Mouse (Mus musculus) midbrain, embryonic 12.5 days (tissue): ENCODE measurements around the gene Nbl1. TPM values are rescaled to one million over a fixed set of nuclear protein-coding genes. Genes with fewer than 3 reads are reported as not detected.

Source experiments
- ATAC-seq: fragments of 200-750 bp; cut with Nextera tagmentation; 2 replicates; pipeline ENCODE4 v1.8.0; 2017; ENCODE audit warnings: low read depth, moderate TSS enrichment, moderate library complexity; ENCODE audit not compliant: low FRiP score
- H3K27ac ChIP-seq: fragments of 300-500 bp; sonication (generic); replicated peaks from 2 replicates; pipeline ENCODE4 v1.5.1; 2016; ENCODE audit warnings: mild to moderate bottlenecking
- H3K27me3 ChIP-seq: fragments of 300-500 bp; sonication (generic); 2 replicates; pipeline ENCODE4 v1.6.1; 2016; ENCODE audit warnings: mild to moderate bottlenecking
- H3K36me3 ChIP-seq: fragments of 300-500 bp; sonication (generic); 2 replicates; pipeline ENCODE4 v1.6.1; 2016
- H3K4me1 ChIP-seq: fragments of 300-500 bp; sonication (generic); 2 replicates; pipeline ENCODE4 v1.6.1; 2016
- H3K4me2 ChIP-seq: fragments of 300-500 bp; sonication (generic); replicated peaks from 2 replicates; pipeline ENCODE4 v1.6.1; 2016; ENCODE audit warnings: mild to moderate bottlenecking, moderate library complexity
- H3K4me3 ChIP-seq: fragments of 300-500 bp; sonication (generic); 2 replicates; pipeline ENCODE4 v1.5.1; 2016; ENCODE audit warnings: mild to moderate bottlenecking
- H3K9ac ChIP-seq: fragments of 300-500 bp; sonication (generic); replicated peaks from 2 replicates; pipeline ENCODE4 v1.6.1; 2016; ENCODE audit warnings: mild to moderate bottlenecking, moderate library complexity
- H3K9me3 ChIP-seq: fragments of 300-500 bp; sonication (generic); 2 replicates; pipeline ENCODE4 v1.6.1; 2016; ENCODE audit warnings: mild to moderate bottlenecking
- WGBS: fragments of 180-500 bp; shearing (Covaris S2); methylation state at CpG from one replicate; pipeline ENCODE4 v1.1.7; 2016; 5-methylcytosine and 5-hydroxymethylcytosine counted together
- polyA plus RNA-seq: library from polyadenylated mRNA; unstranded; fragments of >200 nt; fragmentation: Nextera tagmentation; extraction: Ambion mirVana; gene quantifications from 2 replicates; pipeline ENCODE4 v1.2.1, GENCODE M21; 2016

The Nbl1 gene
- polyA plus RNA-seq, 1 experiment from 2014 or later = 40.9 TPM

DNA sequence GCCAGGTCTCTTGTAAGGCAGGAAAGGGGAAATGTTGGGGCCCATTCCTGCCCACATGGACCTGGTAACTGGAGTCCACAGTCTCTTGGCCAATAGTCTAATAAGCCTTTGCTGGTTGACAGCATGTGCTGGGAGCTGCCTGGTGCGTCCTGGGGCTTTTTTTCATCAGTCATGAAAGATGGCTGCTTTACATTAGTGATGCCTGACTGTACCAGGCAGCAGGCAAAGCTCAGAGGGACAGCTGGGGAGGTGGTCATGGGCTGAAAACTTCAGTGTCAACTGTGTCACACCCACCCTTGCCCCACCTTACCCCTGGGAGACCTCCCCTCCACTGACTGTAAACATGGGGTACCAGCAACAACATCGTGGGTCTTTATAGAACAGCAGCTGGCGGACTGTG, 37.0 kb downstream of the Nbl1 start:
- 74% methylated on average over 3 of the region's 3 CpGs for WGBS
- H3K4me1 ChIP-seq = peaks cover 21% of the 10 kb centered on the region; the same call in 1 of the 2 replicates
- no peak overlapping the region for H3K27ac ChIP-seq
- H3K9ac ChIP-seq = no peak overlapping the region
- no peak for ATAC-seq
- H3K4me3 ChIP-seq = no peak overlapping the region
- H3K36me3 ChIP-seq = no peaks in the 10 kb centered on the region
- H3K4me2 ChIP-seq = no peak overlapping the region
- 0 out of 2 replicates have a peak, but pooled peaks cover 6% of the 10 kb centered on the region for H3K27me3 ChIP-seq
- H3K9me3 ChIP-seq = no peaks in the 10 kb centered on the region

DNA sequence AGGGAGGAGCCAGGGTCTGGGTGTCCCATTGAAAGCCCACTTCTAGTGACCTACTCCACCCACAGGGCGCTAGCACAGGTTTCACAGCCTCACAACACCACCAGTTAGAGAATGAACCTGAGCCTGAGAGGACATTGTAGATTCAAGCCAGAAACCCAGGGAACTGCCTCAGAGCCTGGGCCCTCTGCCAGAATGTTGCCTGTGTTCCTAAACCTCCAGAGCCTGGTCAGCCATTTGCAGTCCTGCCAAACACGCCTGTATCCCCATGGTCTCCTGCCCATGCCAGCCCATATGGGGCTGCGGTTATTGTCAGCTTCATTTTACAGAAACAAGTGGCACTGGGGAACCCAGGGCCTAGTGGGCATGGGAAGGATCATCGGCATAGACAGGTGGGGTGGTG, 37.5 kb downstream of the Nbl1 start:
- Histone ChIP-seq H3K27ac (no peak overlapping the region), H3K4me3 (no peak overlapping the region), H3K4me2 (no peak overlapping the region), H3K36me3 (no peaks in the 10 kb centered on the region), H3K27me3 (0 out of 2 replicates have a peak, but pooled peaks cover 6% of the 10 kb centered on the region), H3K9ac (no peak overlapping the region), H3K4me1 (peaks cover 21% of the 10 kb centered on the region; the same call in 1 of the 2 replicates), H3K9me3 (no peaks in the 10 kb centered on the region)
- WGBS = 89% methylated on average over 4 of the region's 4 CpGs
- ATAC-seq = no peak

DNA sequence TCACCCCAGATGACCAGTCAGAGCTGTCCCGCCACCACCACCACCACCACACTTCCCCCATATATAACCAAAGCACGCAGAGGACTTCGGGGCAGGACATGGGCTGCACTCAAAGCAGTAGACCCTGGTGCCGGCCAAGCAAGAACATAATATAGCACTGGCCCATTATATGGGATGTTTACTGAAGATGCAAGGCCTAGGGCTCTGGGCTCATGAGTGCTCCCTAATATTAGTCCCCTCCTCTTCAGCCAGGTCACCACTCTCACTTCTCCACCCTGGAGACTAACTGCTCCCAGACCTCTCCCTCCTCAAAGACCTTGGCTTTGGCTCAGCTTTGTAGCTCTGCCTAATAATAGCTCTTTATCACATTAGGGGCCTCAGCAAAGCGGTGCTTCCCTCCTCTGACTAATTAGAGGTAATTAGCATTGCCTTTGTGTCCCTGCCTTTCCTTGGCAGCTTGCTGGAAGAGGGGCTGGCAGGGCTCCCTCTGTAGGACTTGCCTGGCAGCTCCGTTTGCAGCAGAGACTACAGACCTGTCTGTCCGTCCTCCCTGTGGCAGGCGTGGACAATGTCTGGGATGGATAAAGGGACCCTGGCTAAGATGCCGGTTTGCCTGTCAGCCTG, 38.4 kb downstream of the Nbl1 start:
- Histone ChIP-seq H3K36me3 (no peaks in the 10 kb centered on the region), H3K4me2 (no peak overlapping the region), H3K4me3 (no peak overlapping the region), H3K27me3 (0 out of 2 replicates have a peak, but pooled peaks cover 6% of the 10 kb centered on the region), H3K4me1 (peaks cover 21% of the 10 kb centered on the region; the same call in 1 of the 2 replicates), H3K9ac (no peak overlapping the region), H3K9me3 (no peaks in the 10 kb centered on the region), H3K27ac (no peak overlapping the region)
- 0 out of 2 replicates have a peak, but pooled peaks have one; percentile 12 for ATAC-seq
- WGBS = 50% methylated on average over 9 of the region's 9 CpGs

- peaks cover 21% of the 10 kb centered on the region; the same call in 1 of the 2 replicates for H3K4me1 ChIP-seq
- 0 out of 2 replicates have a peak, but pooled peaks cover 6% of the 10 kb centered on the region for H3K27me3 ChIP-seq
- no peak overlapping the region for H3K4me2 ChIP-seq
- H3K9ac ChIP-seq = no peak overlapping the region
- WGBS = 60% methylated on average over 5 of the region's 5 CpGs
- no peaks in the 10 kb centered on the region for H3K9me3 ChIP-seq
- ATAC-seq = no peak
- no peak overlapping the region for H3K27ac ChIP-seq
- no peak overlapping the region for H3K4me3 ChIP-seq
- no peaks in the 10 kb centered on the region for H3K36me3 ChIP-seq
Measured at GRCm38 (mm10) chr4:139053391-139053790, 39.4 kb downstream of the Nbl1 start.

DNA sequence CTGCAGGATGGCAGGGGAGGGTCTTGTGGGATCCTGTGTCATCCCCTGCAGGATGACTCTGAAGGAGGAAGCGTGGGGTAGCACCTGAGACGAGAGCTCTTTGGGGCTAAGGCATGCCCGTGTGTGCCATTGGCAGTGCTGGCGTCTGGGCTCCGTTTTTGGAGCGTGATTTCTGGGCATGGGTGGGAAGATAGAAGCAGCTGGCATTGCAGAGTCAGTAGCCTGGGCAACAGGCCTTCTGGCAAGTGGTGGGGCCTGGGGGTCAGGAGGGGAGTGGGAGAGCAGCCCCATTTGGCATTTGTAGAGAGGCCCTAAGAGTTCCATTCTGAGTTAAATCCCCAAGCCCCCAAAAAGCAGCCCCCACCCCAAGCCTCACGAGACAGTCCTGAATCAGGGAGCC, 40.0 kb downstream of the Nbl1 start:
- 0 out of 2 replicates have a peak, but pooled peaks cover 6% of the 10 kb centered on the region for H3K27me3 ChIP-seq
- WGBS = 86% methylated on average over 7 of the region's 7 CpGs
- H3K9ac ChIP-seq = no peak overlapping the region
- H3K27ac ChIP-seq = no peak overlapping the region
- H3K4me2 ChIP-seq = no peak overlapping the region
- no peak for ATAC-seq
- H3K9me3 ChIP-seq = no peaks in the 10 kb centered on the region
- peaks cover 21% of the 10 kb centered on the region; the same call in 1 of the 2 replicates for H3K4me1 ChIP-seq
- no peak overlapping the region for H3K4me3 ChIP-seq
- no peaks in the 10 kb centered on the region for H3K36me3 ChIP-seq

- Histone ChIP-seq H3K9me3 (0 out of 2 replicates have a peak, but pooled peaks cover 4% of the 10 kb centered on the region), H3K4me3 (no peak overlapping the region), H3K27me3 (0 out of 2 replicates have a peak, but pooled peaks cover 6% of the 10 kb centered on the region), H3K27ac (no peak overlapping the region), H3K4me1 (0 out of 2 replicates have a peak, but pooled peaks cover 3% of the 10 kb centered on the region), H3K9ac (no peak overlapping the region), H3K36me3 (no peaks in the 10 kb centered on the region), H3K4me2 (no peak overlapping the region)
- WGBS = 73% methylated on average over 6 of the region's 6 CpGs
- no peak for ATAC-seq
Measured at GRCm38 (mm10) chr4:139048518-139048917, 44.3 kb downstream of the Nbl1 start.

DNA sequence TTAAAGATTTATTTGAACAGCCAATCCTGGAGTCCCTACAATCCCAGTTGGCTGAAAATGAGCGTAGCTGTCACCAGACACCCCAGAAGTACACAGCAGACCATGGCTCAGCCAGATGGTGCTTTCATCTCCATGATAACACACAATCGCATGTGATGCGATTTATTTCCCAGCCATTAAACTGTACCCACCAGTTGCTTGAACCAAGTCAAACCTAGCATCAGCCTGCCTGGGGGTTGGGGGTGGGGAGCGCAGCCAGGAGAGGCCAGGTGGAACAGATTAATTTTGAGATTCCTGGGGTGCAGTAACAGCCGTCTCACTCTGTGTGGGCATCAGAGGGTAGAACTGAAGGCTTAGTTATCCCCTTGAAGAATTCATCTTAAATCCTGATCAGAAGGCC, 46.4 kb downstream of the Nbl1 start:
- no peak overlapping the region for H3K4me3 ChIP-seq
- ATAC-seq = no peak
- no peaks in the 10 kb centered on the region for H3K36me3 ChIP-seq
- no peak overlapping the region for H3K27ac ChIP-seq
- H3K9me3 ChIP-seq = 0 out of 2 replicates have a peak, but pooled peaks cover 4% of the 10 kb centered on the region
- H3K4me1 ChIP-seq = peaks cover 1% of the 10 kb centered on the region; the same call in 1 of the 2 replicates
- no peak overlapping the region for H3K9ac ChIP-seq
- no peak overlapping the region for H3K4me2 ChIP-seq
- H3K27me3 ChIP-seq = no peaks in the 10 kb centered on the region
- WGBS = 87% methylated on average over 5 of the region's 5 CpGs

DNA sequence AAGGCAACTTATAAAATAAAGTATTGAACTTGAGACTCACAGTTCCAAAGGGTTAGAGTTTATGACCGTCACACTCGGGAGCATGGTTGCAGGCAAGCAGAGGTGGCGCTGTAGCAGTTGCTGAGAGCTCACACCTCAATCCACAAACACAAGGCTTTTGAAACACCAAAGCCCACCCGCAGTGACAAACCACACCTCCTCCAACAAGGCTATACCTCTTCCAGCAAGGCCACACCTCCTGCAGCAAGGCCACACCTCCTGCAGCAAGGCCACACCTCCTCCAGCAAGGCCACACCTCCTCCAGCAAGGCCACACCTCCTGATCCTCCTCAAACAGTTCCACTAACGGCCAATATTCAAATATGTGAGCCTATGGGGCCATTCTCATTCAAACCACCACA, 48.2 kb downstream of the Nbl1 start:
- Histone ChIP-seq H3K4me3 (no peak overlapping the region), H3K9ac (no peak overlapping the region), H3K4me1 (peaks cover 19% of the 10 kb centered on the region), H3K27me3 (no peaks in the 10 kb centered on the region), H3K4me2 (no peak overlapping the region), H3K27ac (no peak overlapping the region), H3K36me3 (no peaks in the 10 kb centered on the region), H3K9me3 (0 out of 2 replicates have a peak, but pooled peaks cover 4% of the 10 kb centered on the region)
- no peak for ATAC-seq
- 93% methylated on average over 5 of the region's 5 CpGs for WGBS

DNA sequence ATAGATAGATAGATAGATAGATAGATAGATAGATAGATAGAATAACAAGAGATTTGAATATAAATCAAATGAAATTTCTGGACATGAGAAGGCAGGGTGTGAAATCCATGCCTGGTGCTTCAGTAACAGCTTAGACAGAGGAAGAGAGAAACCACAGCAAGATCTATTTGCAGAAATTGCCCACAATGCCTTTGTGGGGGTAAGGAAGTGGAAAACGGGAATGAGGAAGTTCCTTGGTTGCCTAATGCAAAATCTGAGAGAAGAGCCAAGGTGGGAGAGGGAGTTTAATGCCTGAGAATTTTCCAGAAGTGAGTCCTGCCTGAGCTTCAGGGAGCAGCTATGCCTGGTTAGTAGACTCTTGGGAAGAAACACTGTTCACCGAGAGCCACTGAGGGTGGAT, 49.2 kb downstream of the Nbl1 start:
- 89% methylated on average over 2 of the region's 2 CpGs for WGBS
- Histone ChIP-seq H3K9ac (no peak overlapping the region), H3K36me3 (no peaks in the 10 kb centered on the region), H3K4me1 (peaks cover 29% of the 10 kb centered on the region), H3K27me3 (no peaks in the 10 kb centered on the region), H3K4me3 (no peak overlapping the region), H3K9me3 (0 out of 2 replicates have a peak, but pooled peaks cover 4% of the 10 kb centered on the region), H3K4me2 (no peak overlapping the region), H3K27ac (no peak overlapping the region)
- ATAC-seq = no peak

DNA sequence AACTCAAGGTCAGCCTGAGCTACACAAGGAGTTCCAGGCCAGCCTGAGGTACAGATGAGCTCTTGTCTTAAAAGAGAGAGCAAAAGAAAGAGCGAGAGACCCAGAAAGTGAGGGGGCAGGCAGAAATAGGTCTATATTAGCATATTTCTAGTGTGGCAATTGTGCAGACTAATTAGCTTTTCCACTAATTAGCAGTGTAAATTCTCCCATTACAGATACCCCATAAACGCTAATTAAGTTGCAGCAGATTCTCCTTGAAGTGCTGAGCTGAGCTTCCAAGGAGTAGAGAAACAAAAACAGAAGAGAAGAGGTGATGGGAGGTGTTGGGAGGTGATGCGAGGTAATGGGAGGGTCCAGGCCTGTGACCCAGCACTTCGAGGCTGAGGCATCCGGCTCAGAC, 50.2 kb downstream of the Nbl1 start:
- H3K9me3 ChIP-seq = 0 out of 2 replicates have a peak, but pooled peaks cover 4% of the 10 kb centered on the region
- H3K36me3 ChIP-seq = no peaks in the 10 kb centered on the region
- no peak overlapping the region for H3K4me2 ChIP-seq
- no peak overlapping the region for H3K4me3 ChIP-seq
- no peak overlapping the region for H3K27ac ChIP-seq
- no peak overlapping the region for H3K9ac ChIP-seq
- WGBS = 84% methylated on average over 5 of the region's 5 CpGs
- H3K27me3 ChIP-seq = no peaks in the 10 kb centered on the region
- peaks cover 39% of the 10 kb centered on the region for H3K4me1 ChIP-seq
- ATAC-seq = no peak

GRCm38 (mm10) chr4:139040084-139040839, 52.5 kb downstream of the Nbl1 start:
- Histone ChIP-seq H3K9ac (no peak overlapping the region), H3K4me3 (no peak overlapping the region), H3K27me3 (no peaks in the 10 kb centered on the region), H3K36me3 (no peaks in the 10 kb centered on the region), H3K9me3 (0 out of 2 replicates have a peak, but pooled peaks cover 4% of the 10 kb centered on the region), H3K4me1 (peaks cover 45% of the 10 kb centered on the region), H3K4me2 (peak overlapping the region; percentile 16), H3K27ac (peak overlapping the region; percentile 81)
- ATAC-seq = peak; percentile 63
- WGBS = 6% methylated on average over 10 of the region's 10 CpGs
